Comparison of ENCODE assay signal across 13 mouse cellular contexts in genomic region chr13:73620637-73621036, GRCm38 (mm10). TPM values are rescaled to one million over a fixed set of nuclear protein-coding genes. Genes with fewer than 3 reads are reported as not detected.
A peak's percentile ranks its signal among the peaks of the same experiment; 100 is the strongest.
DNase-seq lines count a peak whose midpoint lies in the region; ATAC-seq and TF ChIP-seq lines count a peak whose summit lies in the region.
"Had no signal": no experiment of that assay in that cellular context is flagged by ENCODE, and none has a peak within 500 bp of the region (broad histone marks: within the 10 kb centered on the region; RNA-seq: fewer than 3 reads in every experiment).

No protein-coding gene starts in this region.

- 65% methylated on average over 6 of the region's 6 CpGs for whole genome bisulfite sequencing in intestine, postnatal 0 days
- 68% methylated on average over 6 of the region's 6 CpGs for WGBS in intestine, embryonic 16.5 days

- no peak overlapping the region for H3K27ac ChIP-seq in intestine, postnatal 0 days (ENCODE audit: low read depth, low read length)
- H3K27ac ChIP-seq in intestine, embryonic 16.5 days (ENCODE audit: low read length) = no peak overlapping the region
- H3K27ac ChIP-seq in cortical plate, adult 2 months (ENCODE audit: insufficient read depth, low read length) = no peak overlapping the region
- H3K27ac ChIP-seq: heart, embryonic 13.5 days; kidney, embryonic 15.5 days had no signal

- TF ChIP-seq CTCF in intestine, postnatal 0 days (IDR thresholded peaks at IDR 0.05; ENCODE audit: low read depth) = peak; percentile 60
- peak; percentile 37 for TF ChIP-seq CTCF in E14TG2a.4 (conservative IDR thresholded peaks at IDR 0.05; ENCODE audit: low read length)
- peak; percentile 25; the same call in 1 of the 2 replicates for TF ChIP-seq CTCF in cortical plate, adult 2 months (IDR thresholded peaks at IDR 0.05; ENCODE audit: extremely low read depth, insufficient read depth, low read length)

- no peaks in the 10 kb centered on the region for H3K9me3 ChIP-seq in intestine, postnatal 0 days (ENCODE audit: control insufficient read depth)
- no peaks in the 10 kb centered on the region for H3K9me3 ChIP-seq in intestine, embryonic 16.5 days (ENCODE audit: control insufficient read depth, low read length)
- no peaks in the 10 kb centered on the region for H3K9me3 ChIP-seq in E14TG2a.4 (ENCODE audit: low read length)
- H3K9me3 ChIP-seq: heart, embryonic 13.5 days; kidney, embryonic 15.5 days had no signal

- no peak for TF ChIP-seq POLR2A in cortical plate, adult 2 months (IDR thresholded peaks at IDR 0.05; ENCODE audit: extremely low read depth, insufficient read depth, low read length)

- H3K36me3 ChIP-seq in intestine, postnatal 0 days (ENCODE audit: control insufficient read depth, insufficient read depth) = peaks cover 63% of the 10 kb centered on the region
- peaks cover 18% of the 10 kb centered on the region for H3K36me3 ChIP-seq in intestine, embryonic 16.5 days (ENCODE audit: control insufficient read depth, insufficient read depth, low read length)
- peaks cover 71% of the 10 kb centered on the region for H3K36me3 ChIP-seq in E14TG2a.4 (ENCODE audit: insufficient read depth, low read length)

- ATAC-seq in intestine, postnatal 0 days = no peak
- ATAC-seq in intestine, embryonic 16.5 days = no peak

- H3K9ac ChIP-seq in intestine, postnatal 0 days (ENCODE audit: low read depth, low read length) = no peak overlapping the region
- H3K9ac ChIP-seq in intestine, embryonic 16.5 days (ENCODE audit: low read depth, low read length) = no peak overlapping the region
- H3K9ac ChIP-seq: heart, embryonic 13.5 days; kidney, embryonic 15.5 days had no signal

- DNase-seq in 3T3-L1 (ENCODE audit: low read depth, low spot score) = peak; percentile 60
- DNase-seq in gastrocnemius, postnatal 10 days = no peak
- DNase-seq in ovary, adult 18-20 months (ENCODE audit: low spot score) = no peak
- no peak for DNase-seq in right cerebral cortex, postnatal 4 days
- DNase-seq: cerebellum, adult 11 months; left cerebral cortex, postnatal 4 days had no signal

- no peaks in the 10 kb centered on the region for H3K27me3 ChIP-seq in intestine, postnatal 0 days (replicated peaks; ENCODE audit: control insufficient read depth, insufficient read depth, low read length)
- H3K27me3 ChIP-seq in intestine, embryonic 16.5 days (replicated peaks; ENCODE audit: control insufficient read depth, insufficient read depth, low read length) = no peaks in the 10 kb centered on the region
- H3K27me3 ChIP-seq in E14TG2a.4 (ENCODE audit: insufficient read depth, low read length) = no peaks in the 10 kb centered on the region
- H3K27me3 ChIP-seq: heart, embryonic 13.5 days; kidney, embryonic 15.5 days had no signal

- H3K4me1 ChIP-seq in intestine, postnatal 0 days (replicated peaks; ENCODE audit: control insufficient read depth, insufficient read depth, low read length) = no peaks in the 10 kb centered on the region
- no peaks in the 10 kb centered on the region for H3K4me1 ChIP-seq in intestine, embryonic 16.5 days (ENCODE audit: control insufficient read depth, insufficient read depth, low read length)
- peaks cover 8% of the 10 kb centered on the region for H3K4me1 ChIP-seq in E14TG2a.4 (replicated peaks; ENCODE audit: low read depth, low read length)
- no peaks in the 10 kb centered on the region for H3K4me1 ChIP-seq in cortical plate, adult 2 months (ENCODE audit: control insufficient read depth, insufficient read depth, low read length)
- H3K4me1 ChIP-seq: heart, embryonic 13.5 days; kidney, embryonic 15.5 days had no signal

- no peak overlapping the region for H3K4me3 ChIP-seq in intestine, postnatal 0 days (ENCODE audit: low read depth, low read length)
- no peak overlapping the region for H3K4me3 ChIP-seq in intestine, embryonic 16.5 days (ENCODE audit: low read length)
- H3K4me3 ChIP-seq in E14TG2a.4 (replicated peaks; ENCODE audit: low read length) = no peak overlapping the region
- no peak overlapping the region for H3K4me3 ChIP-seq in cortical plate, adult 2 months (ENCODE audit: insufficient read depth, low read length)
- H3K4me3 ChIP-seq: heart, embryonic 13.5 days; kidney, embryonic 15.5 days had no signal

- no peak overlapping the region for H3K4me2 ChIP-seq in intestine, postnatal 0 days (replicated peaks; ENCODE audit: low read depth)
- H3K4me2 ChIP-seq in intestine, embryonic 16.5 days (ENCODE audit: low read depth, low read length) = no peak overlapping the region
- H3K4me2 ChIP-seq: heart, embryonic 13.5 days; kidney, embryonic 15.5 days; midbrain, embryonic 11.5 days had no signal

RNA-seq across cellular contexts. Expression of gene Tert, which starts 6.1 kb away (rescaled TPM):
- 2.4 and 3.0 TPM in 2 replicates for polyA plus RNA-seq in intestine, postnatal 0 days (2015; fragmentation: Nextera tagmentation; extraction: Ambion mirVana)
- polyA plus RNA-seq in intestine, embryonic 16.5 days (2015; fragmentation: Nextera tagmentation; extraction: Ambion mirVana) = 8.0 and 9.8 TPM in 2 replicates
- polyA plus RNA-seq in cortical plate, adult 2 months (2012; rRNA removed) = 3.0 and 3.3 TPM in 2 replicates
- under 1 TPM; 0.70 to 0.79 TPM for total RNA-seq in gastrocnemius, postnatal 10 days (2021)

RNA-seq across cellular contexts. Expression of gene Clptm1l, which starts 16.8 kb away (rescaled TPM):
- 127 and 132 TPM in 2 replicates for polyA plus RNA-seq in intestine, postnatal 0 days (2015; fragmentation: Nextera tagmentation; extraction: Ambion mirVana)
- polyA plus RNA-seq in intestine, embryonic 16.5 days (2015; fragmentation: Nextera tagmentation; extraction: Ambion mirVana) = 81.1 and 149 TPM in 2 replicates
- polyA plus RNA-seq in cortical plate, adult 2 months (2012; rRNA removed) = 136 and 147 TPM in 2 replicates
- total RNA-seq in gastrocnemius, postnatal 10 days (2021) = 10 to 100 TPM; 56.7 to 58.7 TPM

RNA-seq across cellular contexts. Expression of gene Slc6a18, which starts 57.2 kb away (rescaled TPM):
- 0.04 and 0.20 TPM in 2 replicates for polyA plus RNA-seq in intestine, postnatal 0 days (2015; fragmentation: Nextera tagmentation; extraction: Ambion mirVana)
- polyA plus RNA-seq in intestine, embryonic 16.5 days (2015; fragmentation: Nextera tagmentation; extraction: Ambion mirVana) = not detected in 2 replicates
- 0.02 TPM in 1 of 2 replicates, not detected in the other for polyA plus RNA-seq in cortical plate, adult 2 months (2012; rRNA removed)
- total RNA-seq in gastrocnemius, postnatal 10 days (2021) = under 1 TPM; 0.28 to 0.86 TPM
- total RNA-seq: left cerebral cortex, postnatal 4 days had no signal
- polyA plus RNA-seq: heart, embryonic 13.5 days; midbrain, embryonic 11.5 days had no signal
